Mouse (Mus musculus): ENCODE measurements around the gene Neurod2.

Gene Neurod2

DNA sequence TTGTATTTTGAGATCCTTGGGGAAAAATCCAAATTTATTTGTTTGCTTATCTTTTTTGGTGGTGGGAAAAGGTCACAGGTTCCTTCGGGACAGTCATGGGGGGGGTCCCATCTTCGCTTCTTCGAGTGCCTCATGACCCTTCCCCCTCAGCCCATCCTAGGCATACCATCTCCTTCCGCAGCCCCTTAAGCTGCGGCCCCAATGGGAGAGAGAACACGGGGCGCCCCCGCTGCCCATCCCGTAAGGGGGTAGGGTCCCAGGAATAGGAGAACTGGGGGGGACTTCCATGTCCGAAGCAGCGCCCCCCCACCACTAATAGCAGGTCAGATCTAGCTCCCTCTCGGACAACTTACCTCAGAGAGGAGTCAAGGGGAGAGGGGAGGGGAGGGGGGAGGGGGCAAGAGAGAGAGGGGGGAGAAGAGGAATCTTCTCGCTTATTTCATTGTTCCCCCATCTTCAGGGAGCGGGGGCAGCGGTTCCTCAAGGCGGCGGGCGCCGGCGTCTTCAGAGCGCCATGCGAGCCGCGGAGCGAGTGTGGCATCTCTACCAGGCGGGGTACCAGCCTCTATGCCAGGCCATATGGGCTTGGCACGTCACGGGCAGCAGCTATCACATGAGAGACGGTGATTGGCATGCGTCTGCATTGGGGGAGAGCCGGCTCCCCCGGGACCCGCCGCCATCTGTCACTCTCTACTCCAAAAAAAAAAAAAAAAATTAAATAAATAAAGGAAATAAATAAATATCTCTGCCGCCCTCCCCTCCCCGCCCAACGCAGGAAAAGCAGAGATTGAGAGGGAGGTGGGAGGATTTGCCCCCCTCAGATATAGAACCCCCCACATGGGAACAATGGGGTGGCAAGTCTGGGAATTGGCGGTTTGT is at the start of gene Neurod2:
TSS of gene Neurod2 (minus strand) at position 568 of the 879 bp plus-strand sequence.
- DNase-seq (ENCODE audit: low read depth, low spot score): peak; percentile 97

DNA sequence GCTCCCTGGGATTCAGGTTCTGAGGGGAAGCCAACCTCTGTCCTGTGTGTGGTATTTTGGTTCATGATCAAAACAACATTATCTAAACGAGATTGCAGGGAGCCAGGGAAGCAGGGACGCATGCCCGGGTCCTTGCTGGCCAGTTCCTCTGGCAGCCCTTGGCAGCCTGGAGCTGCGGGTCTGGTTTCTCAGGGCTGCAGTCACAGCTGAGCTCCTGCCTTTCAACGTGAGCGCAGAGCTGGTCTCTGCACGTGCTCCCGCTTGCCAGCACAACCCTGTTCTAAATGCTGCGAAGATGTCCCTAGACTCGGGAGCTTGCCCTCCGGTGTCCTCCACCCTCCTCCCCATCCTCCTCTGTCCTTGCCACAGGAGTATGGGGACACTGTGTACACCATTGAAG is 48.3 kb upstream of the Neurod2 start:
- DNase-seq (ENCODE audit: low read depth, low spot score): no peak

DNA sequence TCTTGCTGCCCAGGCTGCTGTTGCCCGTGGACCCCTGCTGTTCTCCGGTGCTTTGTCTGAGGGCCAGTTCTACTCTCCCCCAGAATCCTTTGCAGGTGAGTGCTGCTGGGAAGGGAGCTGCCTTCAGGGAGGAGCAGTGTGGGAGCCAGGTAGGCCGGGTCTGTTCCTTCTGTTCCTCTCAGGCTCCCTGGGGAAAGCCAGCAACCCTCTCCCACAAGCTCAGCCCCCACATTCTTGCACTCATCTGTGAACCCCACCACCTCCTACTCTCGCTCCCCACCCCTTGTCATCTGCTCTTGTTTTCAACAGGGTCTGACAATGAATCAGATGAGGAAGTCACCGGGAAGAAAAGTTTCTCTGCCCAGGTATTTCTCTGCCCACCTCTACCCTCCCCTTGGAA is 47.3 kb upstream of the Neurod2 start:
- DNase-seq (ENCODE audit: low read depth, low spot score): peak; percentile 55

DNA sequence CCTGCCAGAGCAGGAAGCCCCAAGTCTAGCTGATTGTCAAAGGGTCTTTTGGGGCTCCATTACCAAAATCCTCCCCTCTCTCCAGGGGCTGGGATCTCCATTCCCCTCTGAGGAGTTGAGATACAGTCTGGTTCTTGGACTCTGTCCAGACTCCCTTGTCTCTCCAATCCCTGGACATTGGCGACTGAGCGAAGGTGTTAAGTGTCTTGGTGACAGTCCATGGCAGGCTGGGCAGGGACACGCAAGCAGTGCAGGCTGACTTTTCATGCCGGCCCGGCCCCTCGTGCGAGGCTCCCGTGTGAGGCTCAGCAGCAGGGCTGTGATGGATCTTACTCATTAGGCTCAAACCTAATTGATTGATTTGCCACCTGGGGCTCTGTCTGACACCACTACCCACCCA is 44.8 kb upstream of the Neurod2 start:
- no peak for DNase-seq (ENCODE audit: low read depth, low spot score)

DNA sequence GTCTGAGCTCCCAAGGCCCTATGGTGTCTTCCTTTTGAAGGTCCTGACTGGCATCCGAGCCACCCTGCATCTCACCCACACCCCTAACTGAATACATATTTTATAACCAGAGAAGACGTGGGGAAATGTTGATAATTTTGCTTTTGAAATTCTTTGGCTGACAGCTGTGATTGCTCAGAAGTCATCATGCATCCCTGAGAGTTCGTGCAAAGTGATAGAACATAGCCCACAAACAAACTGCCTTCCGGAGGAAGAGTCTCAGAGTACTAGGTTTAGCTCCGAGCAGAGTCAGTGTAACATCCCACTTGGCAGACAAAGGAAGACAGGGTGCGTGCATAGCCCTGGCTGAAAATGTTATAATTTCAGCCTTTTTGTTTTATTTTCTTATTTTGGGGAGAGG is 43.8 kb upstream of the Neurod2 start:
- peak; percentile 50 for DNase-seq (ENCODE audit: low read depth, low spot score)

DNA sequence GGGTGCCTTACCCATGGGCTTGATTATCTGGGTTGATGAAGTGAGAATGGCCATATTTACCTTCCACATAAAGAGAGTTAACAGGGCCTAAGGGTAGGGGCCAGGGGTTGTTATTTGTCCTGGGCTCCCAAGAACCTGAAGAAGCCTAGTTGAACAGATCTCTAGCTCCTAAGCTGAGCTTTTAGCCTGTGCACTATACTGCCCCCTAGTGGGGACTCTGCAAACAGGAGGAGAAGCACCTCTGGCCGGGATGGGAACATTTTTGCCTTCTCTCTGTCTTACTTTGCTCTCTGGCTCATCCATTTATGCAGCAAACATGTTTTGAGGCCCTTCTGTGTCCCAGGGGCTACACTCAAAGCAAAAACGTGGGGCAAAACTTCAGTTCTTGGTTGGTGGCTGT is 43.0 kb upstream of the Neurod2 start:
- DNase-seq (ENCODE audit: low read depth, low spot score): peak; percentile 85

DNA sequence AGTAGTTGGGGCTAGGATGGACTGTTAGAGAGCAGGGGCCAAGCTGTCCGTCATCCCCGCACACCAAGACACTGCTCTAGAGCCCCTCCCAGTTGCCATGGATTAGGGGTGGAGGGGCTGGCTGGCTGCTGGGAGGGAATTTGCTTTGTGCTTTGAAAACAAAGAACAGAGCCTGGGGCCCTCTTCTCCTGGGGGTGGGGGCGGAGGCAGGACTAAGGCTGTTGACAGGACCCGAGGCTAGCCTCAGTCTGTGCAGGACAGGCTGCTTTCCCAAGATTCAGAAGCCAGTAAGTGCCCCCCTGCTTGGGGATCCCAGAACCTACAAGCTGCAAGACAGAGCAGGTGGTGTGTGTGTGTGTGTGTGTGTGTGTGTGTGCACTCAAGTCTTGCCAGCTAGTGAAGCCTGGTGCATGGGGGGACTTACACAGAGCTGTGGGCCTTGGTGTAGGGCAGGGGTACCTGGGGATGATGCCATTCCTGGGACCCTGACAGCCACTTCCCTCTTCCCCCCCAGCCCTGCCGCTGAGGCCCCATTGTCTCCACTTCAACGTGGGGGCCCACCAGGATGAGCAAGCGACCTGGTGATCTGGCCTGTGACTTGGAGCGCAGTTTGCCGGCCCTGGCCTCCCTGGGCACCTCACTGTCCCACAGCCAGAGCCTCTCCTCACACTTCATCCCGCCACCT is 42.2 kb upstream of the Neurod2 start:
- peak; percentile 52 for DNase-seq (ENCODE audit: low read depth, low spot score)

DNA sequence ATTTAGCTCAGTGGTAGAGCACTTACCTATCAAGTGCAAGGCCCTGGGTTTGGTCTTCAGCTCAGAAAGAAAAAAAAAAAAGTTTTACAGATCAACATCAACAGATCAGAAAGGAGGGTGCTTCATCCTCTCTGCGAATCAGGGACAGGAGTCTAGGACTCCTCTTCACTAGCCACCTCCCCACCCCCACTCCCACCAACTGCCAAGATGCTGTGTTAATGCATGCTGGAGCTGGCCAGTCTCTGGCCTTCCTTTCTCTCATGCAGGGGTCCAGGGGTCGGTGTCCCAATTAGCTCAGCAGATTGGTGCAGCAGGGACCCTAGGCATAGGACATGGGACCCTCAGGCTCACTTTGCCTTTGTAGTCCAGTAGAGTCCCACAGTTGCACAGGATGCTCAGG is 41.1 kb upstream of the Neurod2 start:
- no peak for DNase-seq (ENCODE audit: low read depth, low spot score)

DNA sequence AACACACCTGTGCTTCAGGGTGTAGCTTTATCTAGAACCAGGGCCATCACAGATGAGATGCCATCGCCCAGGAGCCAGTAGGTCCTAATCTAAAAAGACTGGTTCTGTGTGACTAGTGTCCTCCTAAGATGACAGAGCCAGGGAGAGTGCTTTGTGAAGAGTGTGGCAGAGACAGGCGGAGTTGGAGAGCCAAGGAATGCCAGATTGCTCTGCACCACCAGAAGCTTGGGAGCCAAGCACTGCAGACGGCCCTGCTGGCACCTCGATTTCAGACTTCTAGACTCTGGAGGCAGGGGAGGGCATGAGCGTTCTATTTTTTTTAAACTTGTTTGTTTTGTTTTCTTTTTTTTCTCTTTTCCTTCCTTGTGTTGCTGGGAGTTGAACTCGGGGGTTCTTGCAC is 39.9 kb upstream of the Neurod2 start:
- DNase-seq (ENCODE audit: low read depth, low spot score): peak; percentile 90

DNA sequence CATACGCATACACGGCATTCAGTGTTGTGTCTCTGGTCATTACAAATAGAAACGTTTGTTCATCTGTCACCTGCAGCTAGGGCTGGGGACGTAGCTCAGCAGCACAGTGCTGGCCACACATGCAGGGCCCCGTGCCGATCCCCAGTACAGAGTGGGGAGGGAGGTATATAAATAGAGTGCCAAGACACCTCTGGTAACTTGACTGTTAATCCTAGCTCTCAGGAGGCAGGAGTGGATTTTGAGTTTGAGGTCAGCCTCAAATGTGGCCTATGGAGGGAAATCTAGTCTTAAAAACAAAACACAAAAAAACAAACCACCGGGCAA is 38.4 kb upstream of the Neurod2 start:
- no peak for DNase-seq (ENCODE audit: low read depth, low spot score)

DNA sequence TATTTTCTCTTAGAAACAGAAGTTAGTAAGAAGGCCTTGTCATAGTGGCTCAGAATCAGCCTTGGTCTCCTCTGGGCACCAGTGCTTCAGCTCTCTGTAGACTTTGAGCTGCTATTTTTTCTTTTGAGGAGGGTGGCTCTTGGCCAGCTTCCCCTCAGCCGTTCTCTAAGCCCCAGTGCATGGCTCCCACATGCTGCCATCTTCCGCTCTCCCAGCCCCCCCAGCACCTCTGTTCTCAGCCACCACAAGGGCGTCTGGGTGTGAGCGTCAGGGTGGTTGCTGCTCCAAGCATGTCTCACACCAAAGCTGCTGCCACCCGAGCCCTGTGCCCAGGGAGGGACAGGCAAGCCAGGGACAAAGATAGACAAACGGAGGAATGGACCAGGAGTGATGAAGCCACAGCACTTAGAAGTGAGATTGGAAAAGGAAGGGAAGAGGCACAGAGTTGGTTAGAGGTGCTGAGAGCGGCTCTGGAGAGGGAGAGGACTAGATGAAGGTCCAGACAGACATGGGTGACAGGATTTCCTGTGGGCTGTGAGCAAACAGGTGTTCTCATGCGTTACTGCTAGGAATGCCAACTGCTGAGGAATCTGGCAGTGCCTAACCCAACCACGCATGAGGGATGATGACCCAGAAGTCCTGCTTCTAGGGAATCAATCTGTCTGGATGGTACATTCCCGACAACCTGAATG is 37.9 kb upstream of the Neurod2 start:
- peak; percentile 78 for DNase-seq (ENCODE audit: low read depth, low spot score)

DNA sequence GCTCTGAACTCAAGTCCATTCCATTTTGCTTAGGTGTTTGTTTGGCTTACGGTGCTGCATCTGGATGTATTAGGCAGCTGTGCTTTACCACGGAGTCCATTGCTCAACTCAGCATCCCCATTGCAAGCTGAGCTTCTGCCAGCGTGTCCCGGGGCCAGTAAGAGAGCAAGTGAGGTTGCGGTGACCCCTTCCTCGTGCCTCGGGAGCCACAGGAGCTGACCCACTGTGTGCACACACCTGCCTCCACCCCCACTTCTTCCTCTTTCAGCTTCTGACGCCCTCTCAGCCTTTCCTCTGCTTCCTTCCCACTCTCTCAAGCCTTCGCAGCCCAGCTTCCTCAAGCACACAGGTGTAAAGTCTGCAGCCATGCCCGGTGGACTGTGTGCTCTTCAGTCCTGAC is 36.8 kb upstream of the Neurod2 start:
- no peak for DNase-seq (ENCODE audit: low read depth, low spot score)

DNA sequence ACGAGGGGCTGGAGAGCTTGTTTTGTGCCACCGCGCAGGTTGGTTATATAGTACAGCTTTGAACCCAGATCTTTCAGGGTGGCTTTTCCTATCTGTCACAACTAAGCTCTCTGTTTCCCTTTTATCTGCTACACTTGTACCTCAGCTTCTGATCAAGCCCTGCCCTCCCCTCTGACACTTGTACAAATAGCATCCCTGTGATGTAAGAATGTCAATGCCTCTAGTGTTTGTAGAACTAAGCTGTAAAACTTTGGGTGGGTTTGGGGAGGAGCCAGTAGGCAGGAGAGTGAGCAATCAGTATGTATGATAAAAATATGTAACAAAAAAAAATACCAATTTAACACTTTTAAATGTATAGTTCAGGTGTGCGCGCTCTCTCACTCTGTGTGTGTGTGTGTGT is 35.0 kb upstream of the Neurod2 start:
- DNase-seq (ENCODE audit: low read depth, low spot score): no peak

DNA sequence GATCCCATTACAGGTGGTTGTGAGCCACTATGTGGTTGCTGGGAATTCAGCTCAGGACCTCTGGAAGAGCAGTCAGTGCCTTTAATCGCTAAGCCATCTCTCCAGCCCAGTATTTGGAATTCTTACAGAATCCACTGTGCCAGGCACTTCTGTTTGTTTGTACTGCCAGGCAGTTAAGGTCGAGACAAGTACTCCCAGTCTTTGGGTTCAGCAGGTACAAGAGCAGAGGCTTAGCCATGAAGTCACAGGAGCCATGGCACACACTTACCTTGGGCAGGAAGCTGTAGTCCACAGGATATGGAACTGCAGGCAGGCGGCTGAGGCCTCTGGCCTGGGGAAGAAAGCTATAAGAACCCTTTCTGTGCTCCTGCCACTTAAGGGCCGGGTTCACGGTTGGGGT is 34.4 kb upstream of the Neurod2 start:
- no peak for DNase-seq (ENCODE audit: low read depth, low spot score)

DNA sequence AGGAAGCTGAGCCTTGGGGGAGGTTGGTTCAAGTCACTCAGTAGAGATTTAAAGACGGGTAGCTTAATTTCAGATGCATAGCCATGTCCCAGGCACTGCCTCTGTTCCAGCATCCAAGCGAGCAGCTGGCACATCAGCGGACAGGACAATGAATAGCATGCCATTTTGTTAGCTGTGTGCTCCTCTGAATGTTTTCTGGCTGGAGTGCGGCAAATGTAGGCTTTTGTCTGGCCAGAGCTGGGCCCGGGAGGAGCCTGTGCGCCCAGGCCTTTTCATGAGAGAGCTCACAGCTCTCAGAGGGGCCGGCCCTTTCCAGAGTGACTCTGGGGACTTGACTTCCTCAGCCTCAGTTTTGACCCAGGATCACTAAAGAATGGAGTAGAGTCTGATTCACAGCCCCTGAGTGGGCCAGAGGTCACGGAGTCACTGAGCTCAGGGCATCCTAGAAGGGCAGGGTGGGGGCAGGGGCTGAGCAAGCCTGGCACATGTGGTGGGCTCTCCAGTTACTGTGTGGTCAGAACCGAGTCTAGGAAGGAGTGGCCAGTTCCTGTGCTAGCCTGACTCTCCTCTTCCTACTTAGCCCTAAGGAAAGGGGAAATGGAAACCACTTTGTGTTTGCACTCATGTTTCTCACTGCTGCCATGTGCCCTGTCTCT is 31.5 kb upstream of the Neurod2 start:
- peak; percentile 75 for DNase-seq (ENCODE audit: low read depth, low spot score)

DNA sequence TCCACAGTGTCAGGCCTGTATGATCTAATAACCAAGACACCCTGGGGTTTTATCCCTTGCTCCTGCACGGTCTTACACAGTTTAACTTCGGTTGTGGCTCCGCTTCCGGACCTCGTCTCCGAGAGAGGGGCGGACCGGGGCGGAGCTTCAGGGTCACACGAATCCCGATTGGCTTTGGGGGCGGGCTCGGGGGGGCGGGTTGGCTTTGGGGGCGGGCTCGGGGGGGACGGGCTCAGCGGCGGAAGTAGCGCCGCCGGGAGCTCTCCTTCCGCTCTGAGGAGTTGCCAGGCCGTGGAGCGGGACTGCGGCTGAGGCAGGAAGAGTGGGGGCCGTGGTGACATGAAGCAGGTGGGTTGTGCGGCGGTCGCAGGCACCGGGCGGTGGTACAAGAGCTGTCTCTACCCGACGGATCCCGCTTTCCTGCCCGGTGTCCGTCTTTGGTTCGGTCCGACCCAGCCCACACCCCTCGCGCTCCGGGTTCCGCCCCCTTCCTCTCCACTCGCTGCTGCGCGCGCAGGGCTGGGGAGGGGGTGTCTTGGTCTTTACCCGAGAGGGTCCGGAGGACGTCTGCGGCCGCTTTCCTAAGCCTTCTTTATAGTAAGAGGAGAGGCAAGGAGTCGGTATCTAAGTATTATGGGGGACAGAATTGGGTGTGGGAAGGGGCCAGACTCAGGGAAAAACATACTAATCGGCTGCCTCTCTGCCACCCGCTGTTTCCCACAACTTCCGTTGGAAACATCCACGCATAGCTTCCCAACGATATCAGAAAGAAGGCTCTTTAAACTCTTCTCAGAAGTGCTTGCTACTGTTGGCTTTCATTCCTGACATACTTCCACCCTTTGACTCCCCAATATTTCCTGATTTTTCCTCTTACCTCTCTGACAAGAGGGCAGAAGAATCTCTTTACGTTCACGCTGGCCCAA is 29.0 kb upstream of the Neurod2 start, which contains the start of gene Stard3:
TSS of gene Stard3 (plus strand) at position 208 of the 923 bp plus-strand sequence.
- DNase-seq (ENCODE audit: low read depth, low spot score): peak; percentile 95

DNA sequence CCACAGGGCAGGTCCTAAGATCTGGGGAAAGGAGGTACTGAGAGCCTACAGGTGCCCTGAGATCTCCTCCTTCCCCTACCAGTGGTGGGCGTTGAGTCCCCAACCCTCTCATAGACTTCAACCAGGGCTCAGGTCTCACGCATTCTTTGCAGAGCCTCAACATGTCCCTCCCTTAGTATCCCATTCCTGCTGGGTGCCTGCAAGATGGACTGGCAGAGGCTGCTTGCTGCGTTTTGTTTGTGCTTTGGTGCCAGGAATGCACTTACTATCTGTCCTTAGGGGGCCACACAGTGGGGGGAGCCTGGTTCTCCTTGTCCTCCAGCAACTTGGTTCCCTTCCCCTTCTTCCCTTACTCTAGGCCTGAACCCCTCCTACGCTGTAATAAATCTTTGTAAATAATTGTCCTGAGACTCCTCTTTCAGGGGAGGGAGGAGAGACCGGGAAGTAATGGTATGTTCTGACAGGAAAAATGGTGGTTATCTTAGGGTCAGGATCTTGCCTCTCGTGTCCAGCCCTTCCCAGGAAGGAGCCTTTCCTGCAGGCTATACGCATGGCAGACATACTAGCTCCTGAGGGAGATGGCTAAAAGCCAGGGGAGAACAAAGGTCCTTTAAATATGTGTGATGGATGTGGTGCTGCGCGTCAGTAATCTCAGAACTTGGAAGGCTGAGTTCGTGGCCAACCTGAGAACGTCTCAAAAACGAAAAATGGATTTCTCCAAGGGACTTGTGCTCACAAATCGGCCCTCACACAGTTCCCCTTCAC is 28.1 kb upstream of the Neurod2 start:
- DNase-seq (ENCODE audit: low read depth, low spot score): no peak

DNA sequence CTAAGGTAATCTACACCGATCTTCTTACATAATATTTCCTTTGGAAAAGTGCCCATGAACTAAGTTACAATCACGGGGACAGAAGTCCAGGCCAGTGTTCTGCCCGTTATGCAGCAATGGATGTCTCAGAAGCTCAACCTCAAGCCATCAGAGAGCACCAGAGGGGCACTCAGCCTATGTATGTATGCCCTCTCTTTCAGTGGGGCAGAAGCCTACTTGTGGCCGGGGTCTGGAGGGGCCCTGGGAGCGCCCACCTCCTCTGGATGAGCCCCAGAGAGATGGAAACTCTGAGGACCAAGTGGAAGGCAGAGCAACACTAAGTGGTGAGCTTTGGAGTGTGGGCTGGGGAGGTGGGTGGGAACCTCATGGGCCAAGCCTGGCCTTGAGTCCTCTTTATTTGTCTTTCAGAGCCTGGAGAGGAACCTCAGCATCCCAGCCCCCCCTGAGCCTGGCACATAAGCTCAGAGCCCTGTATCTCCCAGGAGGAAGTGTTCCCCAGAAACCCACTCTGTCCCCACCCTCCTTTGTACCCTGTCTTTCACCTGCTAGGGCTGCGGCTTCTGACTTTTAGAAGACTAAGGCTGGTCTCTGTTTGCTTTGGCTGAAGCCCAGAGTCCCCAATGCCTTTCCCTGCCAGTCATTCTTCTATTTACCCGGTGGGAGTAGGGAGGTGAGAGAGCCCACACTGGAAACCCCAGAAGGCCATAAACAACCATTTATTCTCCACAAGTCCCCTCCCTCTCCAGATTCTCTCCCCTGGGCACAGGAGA is 27.4 kb upstream of the Neurod2 start:
- DNase-seq (ENCODE audit: low read depth, low spot score): no peak

DNA sequence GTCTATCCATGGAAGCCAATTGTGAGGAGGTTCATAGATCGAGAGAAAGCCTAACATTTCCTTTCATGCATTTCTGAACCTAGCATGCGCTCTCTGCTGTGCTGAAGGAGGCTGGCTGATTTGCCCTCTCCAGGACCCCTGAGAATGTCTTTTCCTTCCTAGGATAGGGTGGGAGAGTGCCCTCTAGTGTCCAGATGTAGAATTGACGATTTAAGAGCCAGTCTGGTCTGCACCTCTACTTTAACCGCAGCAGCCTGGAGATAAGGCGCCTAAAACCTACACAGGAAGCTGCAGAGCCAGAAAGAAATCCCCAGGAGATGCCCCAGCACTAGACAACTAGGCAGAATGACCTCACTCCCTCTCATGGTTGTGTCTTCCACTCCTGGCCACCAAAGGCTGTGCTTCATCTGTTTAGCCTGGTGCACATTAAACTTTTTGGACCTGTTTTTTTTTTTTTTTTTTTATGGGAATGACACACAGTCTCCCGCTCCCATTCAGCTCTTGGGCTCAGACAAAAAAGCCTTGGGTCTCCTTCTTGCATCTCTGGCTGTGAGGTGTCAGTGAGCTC is 26.4 kb upstream of the Neurod2 start:
- DNase-seq (ENCODE audit: low read depth, low spot score): peak; percentile 88

Measured in brain, adult 2 months (tissue).